Mouse (Mus musculus): ENCODE results near the gene Nmnat2.

Nmnat2 gene

DNA sequence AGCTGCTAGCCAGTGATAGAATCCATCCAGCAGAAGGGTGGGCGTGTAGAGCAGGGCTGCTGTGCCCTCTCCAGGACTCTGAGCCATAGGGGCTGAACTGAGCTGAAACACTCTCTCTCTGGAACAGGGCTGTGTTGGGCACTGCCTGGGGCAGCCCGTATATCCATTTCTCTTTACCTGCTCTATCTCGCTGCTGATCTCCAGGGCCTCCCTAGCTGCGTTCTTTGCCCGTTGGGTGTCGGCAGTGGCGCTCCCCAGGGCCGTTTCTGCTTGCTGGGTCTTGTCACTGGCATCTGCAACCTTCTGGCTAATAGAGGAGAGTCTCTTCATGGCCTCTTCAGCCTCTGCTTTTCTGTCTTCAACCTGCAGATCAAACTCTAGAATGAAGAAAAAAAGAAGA lies 174.0 kb downstream of the Nmnat2 start:
- DNase-seq = no peak

DNA sequence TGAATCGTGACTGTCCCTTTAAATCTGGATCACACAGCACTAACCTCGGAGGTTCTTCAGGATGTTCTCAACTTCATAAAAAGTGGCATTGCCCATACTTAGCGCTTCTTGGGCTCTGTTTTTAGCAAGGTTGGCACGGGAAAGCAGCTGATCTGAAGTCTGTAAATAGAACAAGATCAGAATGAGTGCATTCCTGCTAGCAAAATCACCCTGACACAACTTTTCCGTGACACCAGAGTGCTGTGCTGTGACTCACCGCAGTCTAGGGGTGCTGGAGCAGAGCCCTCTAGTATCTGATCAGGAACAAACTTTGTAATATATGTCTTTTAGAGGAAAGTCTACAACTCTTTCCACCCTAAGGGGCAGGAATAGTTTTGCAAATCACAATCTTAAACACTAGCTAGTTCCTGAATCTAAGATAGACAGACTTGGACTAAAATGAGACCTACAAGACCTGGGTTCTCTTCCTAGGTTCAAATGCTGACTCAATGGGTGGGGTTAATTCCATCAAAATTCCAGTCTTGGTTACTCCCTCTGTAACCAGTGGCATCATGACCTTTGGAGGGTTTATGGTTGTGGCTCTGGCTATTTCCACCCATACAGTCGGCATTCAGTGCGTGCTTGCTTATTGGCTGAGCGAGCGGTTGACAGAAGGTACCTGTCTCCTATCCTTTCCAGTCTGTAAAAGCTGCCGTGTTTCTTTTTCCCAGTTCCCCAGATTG lies 175.4 kb downstream of the Nmnat2 start:
- no peak for DNase-seq

DNA sequence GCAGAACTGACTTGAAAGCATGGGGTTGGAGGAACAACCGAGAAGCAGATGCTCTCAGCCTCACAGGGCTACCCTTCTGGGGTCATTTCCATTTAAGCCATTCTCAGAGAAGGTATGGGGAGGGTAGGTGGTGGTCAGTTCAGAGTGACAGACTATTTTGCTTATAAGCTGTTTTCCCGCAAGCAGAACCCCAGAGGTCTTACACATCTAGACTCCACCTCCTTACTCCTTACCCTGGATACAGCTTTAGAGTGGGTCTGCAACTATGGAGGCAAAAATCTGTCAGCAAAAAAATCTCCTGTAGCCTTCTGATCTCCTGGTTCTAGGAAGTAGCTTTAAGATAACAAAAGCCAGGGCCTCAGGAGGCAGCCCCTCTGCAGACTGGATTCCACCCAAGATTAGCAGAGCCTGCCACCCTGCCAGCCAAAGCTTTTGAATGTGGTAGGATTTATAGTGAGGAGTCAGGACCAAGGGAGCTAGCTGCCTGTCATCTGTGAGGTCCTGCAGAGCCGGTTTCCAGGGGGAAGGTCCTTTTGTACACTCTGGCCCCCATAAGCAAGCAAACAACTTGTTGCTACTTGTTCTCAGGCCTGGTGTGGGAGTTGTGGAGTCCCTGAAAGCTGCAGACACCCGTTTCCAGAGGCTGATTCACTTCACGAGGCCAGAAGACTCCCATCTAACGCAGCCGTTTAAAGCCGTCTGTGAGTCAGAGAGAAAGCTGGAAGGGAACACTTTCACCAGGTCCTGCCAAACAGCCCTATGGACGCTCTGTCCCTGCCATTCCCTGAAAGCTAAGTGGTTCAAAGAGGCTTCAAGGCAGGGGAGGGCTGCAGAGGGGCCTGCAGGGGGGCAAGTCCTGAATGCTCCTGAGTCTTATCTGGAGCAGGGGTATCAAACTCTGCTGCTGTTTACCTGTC lies 179.3 kb downstream of the Nmnat2 start:
- no peak for DNase-seq

DNA sequence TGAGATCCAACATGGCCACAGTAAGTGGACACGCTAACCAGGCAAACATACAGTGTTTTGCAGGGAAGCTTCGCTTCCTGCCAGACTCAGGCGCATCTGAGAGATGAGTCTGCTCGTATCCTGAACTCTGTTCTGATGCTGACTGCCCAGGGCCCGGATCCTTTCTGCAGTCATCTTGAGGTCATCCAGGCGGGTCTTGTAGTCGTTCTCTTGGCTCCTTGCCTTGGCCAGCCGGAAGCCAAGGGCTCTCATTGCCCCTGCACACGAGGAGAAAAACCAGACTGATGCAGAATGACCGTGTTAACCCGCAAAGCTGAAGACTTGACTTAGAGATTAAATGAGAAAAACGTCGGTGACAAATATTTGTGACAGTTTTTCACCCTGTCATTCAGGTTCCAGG lies 181.9 kb downstream of the Nmnat2 start:
- no peak for DNase-seq

DNA sequence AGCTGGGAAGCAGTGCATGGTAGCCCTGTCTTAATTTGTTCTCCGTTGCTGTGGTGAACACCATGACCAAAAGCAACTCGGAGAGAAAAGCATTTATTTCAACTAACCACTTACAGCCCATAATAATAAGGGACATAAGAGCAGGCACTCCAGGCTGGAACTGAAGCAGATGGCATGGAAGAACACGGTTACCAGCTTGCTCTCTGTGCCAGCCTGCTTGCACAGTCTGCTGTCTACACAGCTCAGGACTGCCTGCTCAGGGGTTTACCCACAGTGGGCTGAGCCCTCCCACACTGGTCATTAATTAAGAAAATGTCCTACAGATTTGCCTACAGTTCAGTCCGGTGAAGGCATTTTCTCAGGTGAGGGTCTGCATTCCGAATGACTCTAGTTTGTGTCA lies 183.7 kb downstream of the Nmnat2 start:
- no peak for DNase-seq

DNA sequence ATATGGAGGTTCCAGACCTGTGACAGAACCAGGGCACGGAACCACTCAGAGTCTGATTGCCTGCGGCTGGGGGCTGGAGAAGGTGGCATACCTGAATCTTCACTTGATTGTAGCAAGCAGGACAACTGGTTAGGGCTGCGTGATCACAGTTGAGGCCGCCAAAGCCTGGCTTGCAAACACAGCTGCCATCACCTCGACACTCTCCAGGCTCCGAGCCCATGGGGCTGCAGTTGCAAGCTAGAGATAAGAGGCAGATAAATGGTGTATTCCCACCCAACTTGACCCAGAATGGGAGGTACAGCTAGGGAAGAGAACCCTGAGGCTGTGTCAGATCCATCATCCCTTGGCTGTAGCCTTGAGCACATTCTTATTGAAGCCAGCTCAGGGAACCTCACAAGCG lies 184.8 kb downstream of the Nmnat2 start:
- no peak for DNase-seq

DNA sequence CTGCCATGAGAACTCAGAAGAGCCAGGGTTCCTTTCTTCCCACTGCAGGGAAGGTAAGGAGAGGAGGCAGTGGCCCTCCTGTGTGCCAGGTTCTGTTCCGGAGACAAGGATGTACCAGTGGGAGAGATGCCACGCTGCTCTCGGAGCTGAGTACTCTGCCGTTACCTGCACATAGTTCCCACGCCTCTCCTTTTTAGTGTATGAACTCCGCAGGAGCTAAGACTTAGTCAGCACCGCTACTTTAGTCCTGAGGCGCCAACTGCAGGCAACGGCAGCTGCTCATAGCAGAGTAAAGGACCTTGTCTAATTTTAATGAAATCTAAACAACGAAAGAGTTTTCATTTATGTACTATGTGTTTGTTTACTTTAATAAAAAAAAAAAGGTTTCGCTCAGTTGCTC lies 185.5 kb downstream of the Nmnat2 start:
- DNase-seq = no peak

DNA sequence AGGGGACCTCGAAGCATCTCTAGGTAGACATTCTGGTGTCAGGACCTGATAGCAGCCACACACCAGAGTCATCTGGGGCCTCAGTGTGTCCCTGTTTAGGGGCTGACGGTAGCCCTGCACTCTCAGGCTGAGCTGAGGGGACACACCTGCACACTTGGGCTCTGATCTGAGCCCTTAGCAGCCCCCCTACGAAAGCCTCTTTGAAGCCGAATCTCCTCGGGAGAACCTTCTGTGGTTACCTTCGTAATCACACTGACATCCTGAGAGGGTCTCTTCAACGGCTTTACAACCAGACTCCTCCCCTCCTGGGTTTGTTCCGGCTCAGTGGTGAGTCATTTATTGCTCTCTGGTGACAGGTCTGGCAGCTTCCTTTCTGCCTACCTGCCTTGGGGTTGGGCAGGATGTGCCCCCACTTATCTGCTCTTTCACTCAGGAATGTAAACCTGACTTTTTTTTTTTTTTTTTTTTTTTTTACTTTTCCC lies 186.0 kb downstream of the Nmnat2 start:
- DNase-seq = no peak

DNA sequence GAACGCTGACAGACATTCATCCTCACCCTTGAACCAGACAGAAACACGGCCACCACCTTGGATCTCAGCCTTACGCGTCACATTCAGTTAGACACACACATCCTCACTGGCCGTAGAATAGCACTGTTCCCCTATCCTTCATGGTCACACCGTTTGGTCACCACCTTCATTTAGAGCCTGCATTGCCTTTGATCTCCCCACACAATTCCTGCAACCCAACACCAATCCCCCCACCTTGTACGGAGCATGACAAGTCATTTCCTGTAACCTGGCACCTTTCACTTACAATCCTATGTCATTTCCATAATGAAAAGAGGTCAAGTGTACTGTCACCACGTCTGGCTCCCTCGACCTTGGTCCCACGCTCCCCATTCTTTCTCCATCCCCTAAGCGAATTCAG lies 189.2 kb downstream of the Nmnat2 start:
- no peak for DNase-seq

DNA sequence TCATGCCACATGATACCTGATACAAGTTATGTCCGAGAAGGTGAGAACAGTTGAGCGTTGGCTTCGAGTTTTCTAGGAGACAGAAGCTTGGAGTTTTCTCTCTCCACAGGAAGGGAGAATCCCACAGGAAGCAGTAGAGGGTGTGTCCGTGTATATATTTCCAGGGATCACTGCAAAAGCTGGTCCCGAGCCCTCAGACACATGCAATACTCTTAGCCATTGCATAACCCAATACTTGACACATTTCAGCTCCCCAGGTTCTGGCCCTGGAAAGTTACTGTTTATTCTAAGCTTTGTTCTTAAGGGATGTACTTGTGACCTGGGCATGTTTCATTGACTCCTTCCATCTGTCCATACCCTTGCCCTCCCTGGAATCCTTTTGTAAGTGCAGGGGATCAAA lies 191.0 kb downstream of the Nmnat2 start:
- no peak for DNase-seq

DNA sequence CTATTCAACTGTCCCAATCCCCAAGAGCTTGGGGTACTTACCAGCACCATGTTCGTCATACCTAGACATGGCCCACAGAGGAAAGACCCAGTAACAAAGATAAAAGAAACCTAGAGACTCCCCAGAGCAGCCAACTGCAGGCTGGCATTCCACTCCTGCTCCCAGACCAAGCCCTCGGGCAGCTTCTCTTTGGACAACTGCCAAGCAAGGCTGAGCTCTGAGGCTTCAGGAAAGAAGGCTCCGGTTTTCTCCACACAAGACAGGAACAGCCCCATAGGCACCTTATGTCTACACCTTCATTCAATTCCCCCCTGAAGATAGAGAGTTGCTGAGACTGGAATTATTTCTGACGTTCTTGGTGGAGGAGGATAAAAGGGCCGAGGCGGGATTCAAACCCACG lies 197.8 kb downstream of the Nmnat2 start:
- peak in 1 of 2 experiments; percentile 25 for DNase-seq

DNA sequence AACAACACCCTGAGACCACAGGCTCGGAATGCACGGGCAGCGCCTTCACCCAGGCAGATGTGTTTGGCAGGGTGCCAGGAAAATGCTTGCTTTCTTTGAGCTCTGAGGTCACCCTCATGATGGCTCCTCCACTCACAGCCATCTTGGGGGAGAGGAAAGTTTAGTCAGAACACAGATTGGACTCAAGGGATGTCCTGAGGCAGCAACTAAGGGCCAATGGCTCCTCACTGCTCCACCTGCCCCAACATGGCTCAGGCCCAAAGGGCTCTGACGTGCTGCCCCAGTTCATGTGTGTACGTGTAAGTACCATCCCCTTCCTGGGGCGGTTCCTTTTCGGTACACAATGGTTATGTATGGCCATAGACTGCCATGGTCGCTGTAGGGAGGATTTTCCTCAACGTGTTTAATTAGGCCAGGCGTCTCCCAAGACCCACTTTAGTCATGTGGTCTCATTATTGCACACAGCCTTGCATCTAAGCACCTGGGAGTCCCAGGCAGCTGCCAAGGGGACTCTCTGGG lies 198.9 kb downstream of the Nmnat2 start:
- DNase-seq = no peak

DNA sequence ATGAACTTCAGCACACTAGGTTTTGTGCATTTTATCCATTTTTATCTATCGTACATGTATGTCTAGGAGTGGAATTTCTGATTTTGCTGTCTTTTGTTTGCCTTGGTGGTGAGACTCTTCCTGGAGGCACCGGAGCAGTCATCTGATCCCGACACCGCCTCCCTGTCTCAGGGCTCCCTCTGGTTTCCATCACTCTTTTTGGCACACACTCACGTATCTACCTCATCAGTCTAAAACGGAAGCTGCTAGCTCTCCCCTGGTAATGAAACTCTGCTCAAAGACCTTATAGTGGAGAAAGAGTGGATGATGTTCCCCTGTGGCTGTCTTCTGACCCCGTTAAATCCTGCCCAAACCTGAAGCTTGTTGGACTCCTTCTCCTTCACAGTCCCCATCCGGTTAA lies 200.6 kb downstream of the Nmnat2 start:
- no peak for DNase-seq

DNA sequence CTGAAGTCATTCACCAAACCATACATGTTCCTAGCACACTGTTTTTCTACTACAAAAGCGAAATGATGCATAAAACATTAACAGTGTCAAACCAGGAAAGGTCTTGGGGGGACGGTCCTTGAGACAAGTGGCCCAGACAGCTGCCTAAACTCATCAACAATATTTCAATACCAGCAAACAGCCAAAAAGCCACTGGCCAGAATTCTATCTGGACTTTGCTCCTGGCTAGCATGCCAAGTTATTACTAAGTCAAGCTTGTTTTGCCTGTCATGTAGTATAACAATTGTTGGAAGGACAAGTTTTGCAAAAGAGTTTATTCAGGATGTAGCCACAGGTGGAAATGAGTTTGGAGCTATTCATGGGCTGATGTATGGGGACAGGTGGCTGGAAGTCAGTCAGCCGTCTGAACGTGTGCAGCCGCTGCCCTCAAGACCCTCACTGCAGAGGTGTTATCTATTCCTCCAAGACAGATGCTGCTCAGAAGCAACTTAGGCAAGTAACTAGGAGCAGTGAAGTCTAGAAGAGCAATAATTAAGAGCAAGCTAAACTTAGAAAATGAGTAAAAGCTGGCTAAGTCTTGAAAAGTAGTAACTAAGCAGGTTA lies 202.3 kb downstream of the Nmnat2 start:
- peak in 1 of 2 experiments; percentile 55 for DNase-seq

DNA sequence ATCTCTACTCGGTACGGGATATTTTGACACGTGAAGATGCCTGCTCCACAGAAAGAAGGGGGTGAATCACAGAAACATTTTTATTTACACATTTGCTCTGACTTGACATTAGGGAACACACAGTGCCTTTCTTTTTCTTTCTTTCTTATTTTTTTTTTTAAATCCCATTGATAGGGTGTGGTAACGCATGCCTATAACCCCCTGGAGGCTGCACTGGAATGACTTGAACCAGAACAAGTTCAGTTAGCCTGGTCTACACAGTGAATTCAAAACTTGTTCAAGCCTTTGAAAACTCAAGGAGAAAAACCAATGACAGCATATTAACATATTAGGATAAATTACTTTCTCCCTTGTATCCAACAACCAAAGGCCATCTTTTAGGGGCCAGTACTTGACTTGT lies 204.3 kb downstream of the Nmnat2 start:
- DNase-seq = no peak

DNA sequence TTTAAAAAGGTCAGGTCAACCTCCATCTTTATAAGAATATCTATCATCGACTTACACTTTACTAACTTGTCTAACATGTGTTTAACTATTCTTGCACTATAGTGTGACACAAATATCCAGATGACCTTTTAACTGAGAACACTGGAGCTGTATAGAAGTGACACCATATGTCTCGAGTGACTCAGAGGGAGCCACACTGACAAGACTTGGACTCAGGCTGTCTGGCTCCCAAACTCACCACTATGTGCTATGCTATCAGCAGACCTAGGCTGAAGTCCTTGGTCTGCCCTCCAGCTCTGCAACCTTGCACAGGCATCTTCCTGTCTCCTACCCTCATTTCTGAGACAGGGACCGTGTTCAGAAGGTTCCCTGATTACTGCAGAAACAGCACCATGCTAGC lies 209.0 kb downstream of the Nmnat2 start:
- no peak for DNase-seq

DNA sequence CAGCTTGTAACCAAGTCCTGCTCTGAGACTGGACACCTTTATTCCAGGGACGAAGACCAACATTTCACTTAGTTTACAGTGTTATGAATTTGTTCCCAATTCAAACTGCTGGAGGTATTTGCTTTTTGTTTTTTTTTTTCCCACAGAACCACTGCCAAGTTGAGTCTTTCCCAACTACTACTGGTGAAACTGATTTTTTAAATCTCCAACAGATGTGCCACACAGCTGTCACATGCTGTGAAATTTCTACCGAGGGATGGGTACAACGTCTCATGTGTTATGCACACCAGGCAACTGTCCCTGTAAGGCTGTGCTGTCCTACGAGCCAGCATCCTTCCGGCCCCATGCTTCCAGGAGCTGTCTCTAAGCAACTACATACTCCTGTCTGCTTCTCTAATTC lies 213.5 kb downstream of the Nmnat2 start:
- no peak for DNase-seq
